ENCODE assay signal across 8 mouse cellular contexts in the genomic region with DNA sequence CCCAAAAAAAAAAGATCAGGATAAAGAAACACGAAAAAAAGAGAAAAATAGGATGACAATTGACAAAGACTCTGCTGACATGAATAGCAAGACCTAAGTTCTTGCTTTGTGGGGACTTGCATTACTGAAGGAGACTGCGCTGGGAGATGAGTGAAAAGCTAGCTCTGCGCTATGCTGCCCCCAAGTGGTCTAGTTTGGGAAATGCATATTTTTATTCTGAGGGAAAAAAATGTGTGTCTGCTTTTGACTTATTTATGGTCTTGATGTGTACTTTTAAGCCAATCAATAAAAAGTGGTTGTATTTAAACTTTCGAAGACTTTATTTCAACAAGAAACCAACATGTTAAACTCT.
DNase-seq lines count a peak whose midpoint lies in the region; ATAC-seq and TF ChIP-seq lines count a peak whose summit lies in the region.

No protein-coding gene starts in this region.

- H3K4me3 ChIP-seq in heart, adult 2 months, result no peak overlapping the region
- no peak overlapping the region for H3K4me3 ChIP-seq in heart, embryonic 10.5 days
- no peak overlapping the region for H3K4me3 ChIP-seq in midbrain, embryonic 15.5 days
- no peak overlapping the region for H3K4me3 ChIP-seq in stomach, postnatal 0 days (ENCODE audit: low read depth, low read length)

- H3K4me1 ChIP-seq in heart, adult 2 months (ENCODE audit: control insufficient read depth, insufficient read depth, low read length), result no peaks in the 10 kb centered on the region
- no peaks in the 10 kb centered on the region for H3K4me1 ChIP-seq in heart, embryonic 10.5 days
- peaks cover 10% of the 10 kb centered on the region for H3K4me1 ChIP-seq in midbrain, embryonic 15.5 days
- H3K4me1 ChIP-seq in stomach, postnatal 0 days (replicated peaks; ENCODE audit: control insufficient read depth, insufficient read depth), result no peaks in the 10 kb centered on the region

- H3K4me2 ChIP-seq in midbrain, embryonic 15.5 days, result no peak overlapping the region
- H3K4me2 ChIP-seq in stomach, postnatal 0 days (replicated peaks; ENCODE audit: low read depth), result no peak overlapping the region

- H3K9ac ChIP-seq in heart, adult 2 months (ENCODE audit: low read depth, low read length), result no peak overlapping the region
- no peak overlapping the region for H3K9ac ChIP-seq in midbrain, embryonic 15.5 days
- no peak overlapping the region for H3K9ac ChIP-seq in stomach, postnatal 0 days (ENCODE audit: low read length)

- H3K27ac ChIP-seq in heart, adult 2 months, result no peak overlapping the region
- no peak overlapping the region for H3K27ac ChIP-seq in heart, embryonic 10.5 days
- H3K27ac ChIP-seq in midbrain, embryonic 15.5 days, result 0 out of 2 replicates have a peak overlapping the region, but pooled peaks have one; percentile 57
- H3K27ac ChIP-seq in stomach, postnatal 0 days (replicated peaks), result no peak overlapping the region

- WGBS in heart, adult 2 months, result 6% methylated on average over 4 of the region's 4 CpGs
- 3% methylated on average over 4 of the region's 4 CpGs for WGBS in heart, embryonic 10.5 days
- 6% methylated on average over 4 of the region's 4 CpGs for WGBS in midbrain, embryonic 15.5 days
- WGBS in stomach, postnatal 0 days, result 3% methylated on average over 4 of the region's 4 CpGs

- TF ChIP-seq POLR2A in heart, adult 2 months (IDR thresholded peaks at IDR 0.05; ENCODE audit: insufficient read depth, low read depth, low read length), result no peak

- ATAC-seq in midbrain, embryonic 15.5 days (replicated peaks), result peak; percentile 78; the same call in 1 of the 2 replicates
- no peak for ATAC-seq in stomach, postnatal 0 days (ENCODE audit: low FRiP score, low TSS enrichment)

- TF ChIP-seq CTCF in heart, adult 2 months (IDR thresholded peaks at IDR 0.05), result peak; percentile 84
- TF ChIP-seq CTCF in stomach, postnatal 0 days (IDR thresholded peaks at IDR 0.05; ENCODE audit: low read depth), result peak; percentile 93

- intact Hi-C loops in heart, adult 2 months (cut with DNase I), result loop anchor here (5.0 kb wide), 2 partner anchors 821 to 1209 kb away; no protein-coding TSS in a partner anchor
- intact Hi-C loops in heart, postnatal 14 days (cut with DNase I), result loop anchor here (2.0 to 10.0 kb wide), 4 partner anchors 606 to 1206 kb away; no protein-coding TSS in a partner anchor

- H3K79me2 ChIP-seq in heart, adult 2 months (replicated peaks; ENCODE audit: control insufficient read depth, insufficient read depth, low read length), result no peaks in the 10 kb centered on the region

- no peak for TF ChIP-seq EP300 in heart, adult 2 months (IDR thresholded peaks at IDR 0.05; ENCODE audit: insufficient read depth, low read depth, low read length)
- no peak for TF ChIP-seq EP300 in stomach, postnatal 0 days (optimal IDR thresholded peaks at IDR 0.05)

- DNase-seq in heart, adult 2 months, result no peak
- DNase-seq in heart, embryonic 10.5 days (ENCODE audit: low spot score), result no peak
- peak; percentile 41 to 84 for DNase-seq in adrenal gland, adult (ENCODE audit: inconsistent age in 2 of 2, low spot score in 1 of 2)
- DNase-seq in embryo, embryonic 10 days (ENCODE audit: low spot score), result peak; percentile 82
- peak; percentile 38 to 61 for DNase-seq in heart, postnatal 14 days
- peak; percentile 58 to 76 for DNase-seq in left cerebral cortex, adult 18-20 months (ENCODE audit: low spot score in 2 of 2)
- peak; percentile 54 for DNase-seq in stomach, postnatal 0 days (ENCODE audit: low spot score)

- no peaks in the 10 kb centered on the region for H3K36me3 ChIP-seq in heart, adult 2 months (ENCODE audit: control insufficient read depth, insufficient read depth, low read length)
- H3K36me3 ChIP-seq in heart, embryonic 10.5 days, result no peaks in the 10 kb centered on the region
- H3K36me3 ChIP-seq in midbrain, embryonic 15.5 days (replicated peaks), result no peaks in the 10 kb centered on the region
- no peaks in the 10 kb centered on the region for H3K36me3 ChIP-seq in stomach, postnatal 0 days (ENCODE audit: control insufficient read depth, insufficient read depth, low read length)

- H3K9me3 ChIP-seq in heart, embryonic 10.5 days, result no peaks in the 10 kb centered on the region
- no peaks in the 10 kb centered on the region for H3K9me3 ChIP-seq in midbrain, embryonic 15.5 days
- H3K9me3 ChIP-seq in stomach, postnatal 0 days (ENCODE audit: control insufficient read depth, low read length), result no peaks in the 10 kb centered on the region

- no peaks in the 10 kb centered on the region for H3K27me3 ChIP-seq in heart, adult 2 months (ENCODE audit: control insufficient read depth, insufficient read depth, low read length)
- H3K27me3 ChIP-seq in heart, embryonic 10.5 days (ENCODE audit: insufficient read depth, poor library complexity, severe bottlenecking), result no peaks in the 10 kb centered on the region
- no peaks in the 10 kb centered on the region for H3K27me3 ChIP-seq in midbrain, embryonic 15.5 days (replicated peaks)
- H3K27me3 ChIP-seq in stomach, postnatal 0 days (ENCODE audit: control insufficient read depth, insufficient read depth, low read length), result no peaks in the 10 kb centered on the region

Comparison
In these comparisons a context has a peak if more than half of its experiments do, and no peak if none do; other contexts are left out.
1. DNase-seq: peak in adrenal gland, adult (2 of 2), embryo, embryonic 10 days (single experiment), heart, postnatal 14 days (2 of 2), left cerebral cortex, adult 18-20 months (2 of 2) and stomach, postnatal 0 days (single experiment); none in heart, adult 2 months (0 of 2) and heart, embryonic 10.5 days (single experiment).